Mouse (Mus musculus) brain, adult 2 months (tissue): ENCODE measurements around the gene Ganc.
A peak's percentile ranks its signal among the peaks of the same experiment; 100 is the strongest.

ENCODE experiments used
- DNase-seq: peaks from one replicate; pipeline ENCODE4 v3.0.0; 2011; ENCODE audit warnings: low read depth, low spot score

Ganc gene

DNA sequence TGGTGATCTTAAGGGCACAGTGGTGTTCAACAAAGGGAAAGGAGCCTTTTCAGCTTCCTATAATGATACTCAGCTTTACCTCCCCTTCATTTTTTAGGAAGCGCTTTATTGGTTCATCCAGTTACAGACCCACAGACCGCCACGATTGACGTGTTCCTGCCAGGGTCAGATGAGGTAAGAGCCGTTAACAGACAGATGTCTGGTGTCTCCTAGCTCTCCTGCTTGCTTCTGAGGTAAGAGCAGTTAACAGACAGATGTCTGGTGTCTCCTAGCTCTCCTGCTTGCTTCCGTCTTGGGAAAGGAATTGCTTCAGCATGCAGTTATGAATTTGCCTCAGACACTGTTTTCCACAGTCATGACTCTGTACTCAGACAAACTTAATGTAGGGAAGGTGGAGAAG, 47.0 kb downstream of the Ganc start:
- DNase-seq, result no peak

DNA sequence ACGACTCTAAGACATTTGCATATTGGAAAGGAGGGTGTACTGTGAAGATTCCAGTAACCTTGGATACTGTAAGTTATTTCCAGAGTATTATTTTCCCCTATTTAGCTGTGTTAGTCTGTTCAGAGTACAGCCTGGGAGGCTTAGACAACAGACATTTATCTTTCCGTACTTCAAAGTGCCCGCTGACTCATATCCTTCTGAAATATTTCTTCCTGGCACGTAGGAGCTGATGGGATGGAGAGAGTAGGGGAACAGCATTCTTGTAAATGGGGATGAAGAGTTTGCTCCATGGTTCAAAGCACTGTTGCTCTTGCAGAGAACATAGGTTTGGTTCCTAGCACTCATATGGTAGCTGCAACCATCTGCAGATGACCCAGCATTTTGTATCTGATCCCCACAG, 48.9 kb downstream of the Ganc start:
- DNase-seq, result peak; percentile 24

DNA sequence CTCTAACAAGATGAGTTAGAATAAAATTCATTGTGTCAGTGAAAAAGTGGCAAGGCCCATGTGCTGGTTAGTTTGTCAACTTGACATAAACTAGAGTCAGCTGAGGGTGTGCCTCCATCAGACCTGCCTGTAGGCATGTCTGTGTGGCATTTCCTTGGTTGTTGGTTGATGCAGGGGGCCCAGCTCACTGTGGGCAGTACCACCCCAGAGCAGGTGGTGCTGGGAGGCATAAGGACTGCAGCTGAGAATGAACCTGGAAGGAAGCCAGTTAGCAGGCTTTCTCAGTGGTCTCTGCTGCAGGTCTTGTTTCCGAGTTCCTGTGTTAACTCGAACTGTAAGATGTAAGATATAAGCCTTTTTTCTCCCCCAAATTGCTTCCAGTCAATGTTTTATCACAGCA, 51.3 kb downstream of the Ganc start:
- DNase-seq, result no peak

DNA sequence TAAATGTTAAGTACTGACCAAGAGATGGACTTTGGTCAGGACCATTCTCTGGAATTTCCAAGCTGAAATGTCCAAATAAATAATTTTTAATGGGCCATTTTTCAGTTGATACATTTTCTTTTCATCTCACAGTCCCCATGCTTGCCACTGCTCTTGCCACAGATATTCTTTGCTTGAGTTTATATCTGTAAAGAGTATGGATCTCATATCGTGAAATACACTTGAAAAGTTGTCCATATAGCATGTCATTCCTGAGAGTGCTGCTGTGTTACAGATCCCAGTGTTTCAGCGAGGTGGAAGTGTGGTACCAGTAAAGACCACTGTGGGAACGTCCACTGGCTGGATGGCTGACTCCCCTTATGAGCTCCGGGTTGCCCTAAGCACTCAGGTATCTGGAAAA, 52.0 kb downstream of the Ganc start, which contains the start of gene Capn3:
Gene Capn3 (plus strand): TSS at position 301 of the 400 bp plus-strand sequence.
- DNase-seq, result no peak

DNA sequence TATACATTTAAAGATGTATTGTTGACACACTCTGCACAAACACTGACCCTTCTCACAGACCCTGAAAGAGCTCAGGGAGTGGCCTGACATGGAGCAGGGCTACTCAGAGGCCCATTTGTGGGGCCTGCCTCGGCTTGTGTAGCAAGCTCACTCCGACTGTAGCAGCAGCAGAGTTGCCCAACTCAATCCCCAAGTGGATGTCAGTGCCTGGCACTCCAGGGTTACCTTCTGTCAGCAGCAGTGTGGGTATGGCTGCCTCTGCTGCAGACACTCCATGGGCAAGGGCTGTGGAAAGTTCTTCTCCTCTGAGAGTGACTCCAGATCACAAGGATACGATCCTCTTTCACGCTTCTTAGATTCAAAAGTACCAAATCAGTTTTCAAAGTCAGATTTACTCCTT, 56.5 kb downstream of the Ganc start:
- DNase-seq, result no peak

DNA sequence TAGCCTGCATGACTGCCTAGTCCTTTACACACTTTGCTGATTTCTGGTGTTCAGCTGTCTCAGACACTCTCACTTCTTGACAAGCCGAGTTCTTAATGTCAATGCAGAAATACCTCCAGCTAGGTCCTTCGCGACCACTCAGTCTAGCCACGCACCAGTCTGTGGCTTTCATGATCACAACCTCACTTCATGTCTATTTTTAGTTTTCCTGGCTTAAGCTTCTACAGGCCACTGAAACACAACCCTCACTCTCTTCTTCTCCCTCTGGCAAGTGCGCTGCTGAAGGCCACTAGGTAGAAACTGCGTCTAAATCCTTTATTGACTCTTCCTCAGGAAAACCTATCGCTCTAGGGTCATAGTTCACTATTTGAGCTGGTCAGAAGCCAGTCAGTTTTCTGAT, 59.6 kb downstream of the Ganc start:
- no peak for DNase-seq

DNA sequence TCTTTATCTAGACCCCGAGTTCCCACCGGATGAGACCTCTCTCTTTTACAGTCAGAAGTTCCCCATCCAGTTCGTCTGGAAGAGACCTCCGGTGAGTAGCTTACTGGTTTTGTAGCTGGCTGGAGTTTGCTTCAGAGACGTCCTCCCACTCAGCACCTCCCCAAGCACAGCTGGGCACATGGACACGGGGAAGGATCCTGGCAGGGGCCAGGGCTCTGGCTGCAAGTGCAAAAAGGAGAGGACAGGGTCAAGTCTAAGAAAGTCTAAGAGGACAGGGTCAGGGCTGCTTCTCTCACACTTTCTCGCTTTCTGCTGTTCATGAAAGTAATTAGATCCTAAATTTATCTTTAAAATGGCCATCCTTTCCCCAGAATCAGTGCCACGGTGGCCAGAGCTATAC, 60.4 kb downstream of the Ganc start:
- DNase-seq, result no peak

DNA sequence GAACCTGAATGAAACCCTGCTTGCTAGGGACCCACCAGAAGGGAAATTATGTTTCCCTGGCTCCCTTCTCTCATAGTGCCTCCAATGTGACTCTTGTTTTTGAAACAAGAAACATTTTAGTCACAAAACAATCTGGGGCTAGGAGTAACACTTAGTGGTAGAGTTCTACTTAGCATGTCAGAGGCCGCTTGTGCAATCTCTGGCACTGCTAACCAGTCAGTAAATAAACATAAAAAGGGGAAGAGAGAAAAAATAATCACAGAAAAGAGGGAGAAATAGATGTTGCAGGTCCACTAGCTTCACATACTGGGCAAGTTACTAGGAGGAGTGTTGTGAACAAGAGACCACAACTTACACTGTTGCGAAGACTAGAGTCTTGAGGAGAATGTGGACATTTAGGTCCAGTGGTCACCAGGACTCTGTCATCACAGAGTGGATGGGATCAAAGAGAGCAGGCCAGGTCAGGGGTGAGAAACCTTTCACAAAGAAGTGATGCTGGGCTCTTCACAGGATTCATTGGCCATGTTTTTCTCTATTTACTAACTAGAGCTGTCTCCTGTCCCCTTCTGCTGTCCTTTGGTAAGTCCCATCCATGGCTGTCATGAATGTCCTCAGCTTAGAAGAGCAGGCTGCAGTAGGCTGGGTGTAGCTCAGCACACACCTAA, 61.2 kb downstream of the Ganc start:
- no peak for DNase-seq

DNA sequence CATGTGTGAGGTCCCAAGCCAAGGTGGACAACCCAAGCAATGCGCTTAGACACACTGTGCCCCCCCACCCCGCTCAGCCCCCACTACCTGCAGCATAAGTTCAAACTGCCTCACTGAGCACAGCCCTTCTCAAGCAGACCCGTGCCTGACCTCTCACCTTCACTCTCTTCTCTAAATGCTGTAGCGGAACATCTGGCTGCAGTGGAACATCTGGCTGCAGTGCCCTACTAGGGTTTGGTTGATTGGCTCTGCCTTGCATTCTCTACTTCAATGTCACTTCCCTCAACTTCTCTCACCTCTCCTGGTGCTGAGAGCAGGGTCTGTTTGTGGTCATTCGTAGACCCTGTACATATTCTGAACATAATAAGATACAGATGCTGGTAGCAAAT, 61.7 kb downstream of the Ganc start:
- no peak for DNase-seq

DNA sequence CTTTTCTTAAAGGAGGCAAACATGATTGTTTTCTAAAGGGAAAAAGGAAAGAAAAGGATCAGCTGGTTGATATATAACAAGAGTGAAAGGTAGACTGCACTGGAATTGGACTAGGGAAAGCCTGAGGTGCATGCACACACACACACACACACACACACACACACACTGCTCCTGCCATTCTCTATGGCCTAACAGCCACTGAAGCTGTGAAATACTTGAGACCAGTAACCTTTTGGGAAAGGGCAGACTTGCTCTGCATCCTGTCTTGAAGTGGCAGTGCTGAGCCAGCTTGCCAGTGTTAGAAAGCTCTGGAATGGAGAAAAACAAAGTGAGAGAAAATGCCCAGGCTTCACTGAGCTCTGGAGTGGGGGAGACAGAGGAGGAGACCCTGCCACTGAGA, 64.3 kb downstream of the Ganc start:
- DNase-seq, result no peak

DNA sequence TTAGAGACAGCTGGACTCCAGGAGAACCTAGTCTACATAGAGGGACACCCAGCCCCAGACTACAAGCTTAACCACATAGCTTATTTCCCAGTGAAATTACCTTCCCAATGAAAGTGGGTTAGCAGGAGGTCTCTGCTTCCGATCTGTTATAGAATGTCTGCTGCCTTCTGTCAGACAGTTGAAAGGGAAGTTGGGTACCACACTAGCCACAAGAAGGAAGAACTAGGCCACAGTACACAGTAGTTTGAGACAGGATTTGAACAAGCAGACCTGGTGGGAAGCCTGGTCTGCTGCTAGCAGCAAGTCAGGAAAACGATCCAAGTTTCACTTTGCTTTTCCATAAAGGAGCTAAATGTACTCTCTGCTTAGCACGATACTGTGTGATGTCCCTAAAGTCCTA, 65.5 kb downstream of the Ganc start:
- no peak for DNase-seq

DNA sequence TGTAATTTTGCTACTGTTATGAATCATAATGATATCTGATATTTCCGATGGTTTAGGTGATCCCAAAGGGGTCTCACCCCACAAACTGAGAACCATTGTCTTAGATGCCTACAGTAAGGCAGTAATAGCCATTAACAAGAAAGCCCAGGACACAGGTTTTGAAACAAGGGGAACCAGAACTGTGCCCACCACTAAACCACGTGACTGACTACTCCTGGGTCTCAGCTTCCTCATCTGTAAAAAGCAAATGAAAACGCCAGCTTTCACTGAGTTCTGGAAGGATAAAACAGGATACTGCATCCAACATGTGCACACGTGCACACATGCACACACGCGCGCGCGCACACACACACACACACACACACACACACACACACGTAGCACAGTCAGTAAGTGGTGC, 66.0 kb downstream of the Ganc start:
- no peak for DNase-seq

DNA sequence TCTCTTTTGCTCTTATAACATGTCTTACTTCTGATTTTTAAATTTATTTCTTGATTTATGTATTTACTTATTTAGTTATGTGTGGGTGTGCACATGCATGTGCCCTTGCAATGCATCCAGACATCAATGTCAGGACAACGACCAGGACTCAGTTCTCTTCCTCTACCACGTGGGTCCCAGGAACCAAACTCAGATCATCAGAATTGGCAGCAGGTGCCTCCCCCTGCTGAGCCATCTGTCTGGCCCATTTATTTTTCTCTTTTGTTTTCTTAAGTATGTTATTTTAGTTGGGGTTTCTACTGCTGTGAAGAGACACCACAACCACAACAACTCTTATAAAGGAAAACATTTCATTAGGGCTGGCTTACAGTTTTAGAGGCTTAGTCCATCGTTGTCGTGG, 67.2 kb downstream of the Ganc start:
- DNase-seq, result peak; percentile 33

DNA sequence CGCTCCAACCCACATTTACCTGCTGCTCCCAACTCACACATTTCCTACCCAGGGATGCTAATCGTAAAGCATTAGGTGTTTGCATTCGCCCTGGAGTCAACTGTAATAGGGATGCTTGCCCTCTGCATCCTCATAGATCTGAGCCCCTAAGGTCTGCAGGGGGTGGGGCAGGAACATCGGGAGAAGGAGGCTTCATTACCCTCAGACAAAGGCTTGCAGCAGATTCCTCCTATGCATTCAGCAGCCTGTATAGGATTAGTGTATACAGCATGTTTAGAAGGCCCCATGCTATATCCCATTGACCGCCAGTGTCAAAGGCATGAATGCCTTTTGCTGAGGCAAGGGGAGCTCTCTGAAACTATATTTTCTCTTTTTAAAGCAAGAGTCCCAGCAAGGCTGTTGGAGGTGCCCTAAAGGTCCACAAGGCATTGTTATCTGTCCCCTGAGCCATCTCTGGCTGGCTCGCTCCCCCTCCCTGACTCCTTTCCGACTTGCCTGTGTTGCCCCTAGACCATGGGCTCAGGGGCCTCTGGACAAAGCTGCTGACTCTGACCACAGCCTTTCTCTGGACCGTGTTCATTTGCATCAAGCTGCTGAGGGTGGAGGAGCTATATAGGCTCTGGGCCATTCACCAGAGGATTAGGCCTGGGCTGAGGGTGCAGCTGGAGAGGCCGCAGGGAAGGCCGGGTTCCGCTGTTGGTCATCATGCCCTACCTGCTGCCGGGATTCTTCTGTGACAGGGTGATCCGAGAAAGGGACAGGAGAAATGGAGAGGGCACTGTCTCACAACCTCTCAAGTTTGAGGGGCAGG, 72.8 kb downstream of the Ganc start:
- DNase-seq, result no peak

DNA sequence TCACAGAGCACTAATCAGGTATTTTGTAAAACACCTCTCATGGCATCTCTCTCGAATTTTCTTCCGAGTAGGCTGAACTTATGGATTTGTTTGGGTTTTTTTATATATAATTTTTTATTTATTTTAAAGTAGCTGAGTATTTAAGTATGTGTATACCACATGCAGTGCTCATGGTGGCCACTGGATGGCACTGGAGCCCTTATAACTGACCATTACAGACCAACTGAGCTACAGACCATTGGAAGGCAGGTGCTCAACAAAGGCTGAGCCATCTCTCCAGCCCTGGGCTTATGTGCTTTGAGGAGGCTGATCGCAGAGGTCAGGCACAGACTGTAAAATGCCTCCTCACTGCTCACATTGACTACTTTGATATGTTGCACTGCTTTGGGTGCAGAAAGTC, 74.9 kb downstream of the Ganc start:
- peak; percentile 77 for DNase-seq

DNA sequence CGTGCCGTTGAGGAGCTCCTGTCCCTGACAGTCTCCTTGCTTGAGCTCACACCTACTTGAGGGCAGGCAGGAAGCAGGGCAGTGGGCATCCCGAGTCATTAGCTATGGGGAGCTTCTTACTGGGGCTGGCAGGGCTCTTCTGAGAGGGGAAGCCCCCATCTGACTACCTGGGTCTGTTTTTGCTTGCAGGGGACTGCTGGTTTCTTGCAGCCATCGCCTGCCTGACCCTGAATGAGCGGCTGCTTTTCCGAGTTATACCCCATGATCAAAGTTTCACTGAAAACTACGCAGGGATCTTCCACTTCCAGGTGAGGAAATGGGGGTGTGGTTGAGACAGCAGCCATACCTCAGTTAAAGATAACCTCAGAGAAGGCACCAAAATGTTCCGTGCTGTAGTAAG, 78.2 kb downstream of the Ganc start:
- no peak for DNase-seq

DNA sequence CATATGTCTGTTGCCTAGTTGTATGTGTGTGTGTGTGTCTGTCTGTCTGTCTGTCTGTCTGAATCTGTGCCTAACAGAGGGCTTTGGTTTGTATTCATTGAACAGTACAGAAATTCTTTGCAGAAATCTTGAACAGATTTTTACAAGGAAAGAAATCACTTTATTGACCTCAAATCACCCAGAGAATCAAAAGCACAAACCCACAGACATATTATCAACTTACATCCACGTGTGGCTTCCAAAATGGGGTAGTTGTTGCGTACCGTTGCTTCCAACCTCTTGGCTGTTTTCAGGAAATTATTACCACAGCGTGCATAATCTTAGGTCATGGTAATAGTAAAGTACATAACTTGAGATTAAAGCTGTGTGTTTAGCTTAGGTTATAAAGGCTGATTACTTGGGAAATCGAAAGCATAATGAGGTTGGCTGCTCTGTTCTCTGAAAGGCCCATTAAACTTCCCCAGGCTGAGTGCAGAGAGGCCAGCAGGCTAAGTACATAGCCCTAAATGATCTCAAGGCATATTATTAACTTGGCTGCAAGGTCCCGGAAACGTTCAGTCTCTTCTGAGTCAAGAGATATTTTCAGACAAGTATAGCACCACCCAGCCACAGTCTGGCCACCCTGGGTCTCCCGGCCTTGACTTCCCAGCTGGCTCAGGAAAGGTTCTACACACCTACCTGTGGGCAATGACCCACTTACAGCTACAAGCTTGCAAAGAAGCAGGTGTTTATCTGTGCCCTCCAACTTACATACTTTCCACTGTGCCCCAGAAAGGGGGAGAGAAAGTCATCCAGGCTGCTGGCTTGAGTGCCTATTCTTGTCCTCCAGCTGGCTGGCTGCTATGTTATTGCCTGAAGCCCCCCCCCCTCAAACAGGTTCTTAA, 79.1 kb downstream of the Ganc start:
- DNase-seq, result peak; percentile 27

DNA sequence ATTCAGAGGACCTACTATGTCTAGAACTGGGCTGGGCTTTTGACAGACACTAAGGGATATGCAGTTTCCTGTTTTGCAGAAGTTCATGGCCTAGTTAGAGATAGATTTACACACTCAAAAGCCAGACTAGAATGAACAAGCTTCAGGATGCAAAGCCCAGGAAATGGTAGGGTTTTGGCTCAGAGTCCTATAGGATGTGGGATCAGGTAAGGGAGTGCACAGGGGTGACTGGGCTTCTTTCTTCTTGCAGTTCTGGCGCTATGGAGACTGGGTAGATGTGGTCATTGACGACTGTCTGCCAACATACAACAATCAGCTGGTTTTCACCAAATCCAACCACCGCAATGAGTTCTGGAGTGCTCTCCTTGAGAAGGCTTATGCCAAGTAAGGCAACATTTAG, 80.5 kb downstream of the Ganc start:
- DNase-seq, result no peak

DNA sequence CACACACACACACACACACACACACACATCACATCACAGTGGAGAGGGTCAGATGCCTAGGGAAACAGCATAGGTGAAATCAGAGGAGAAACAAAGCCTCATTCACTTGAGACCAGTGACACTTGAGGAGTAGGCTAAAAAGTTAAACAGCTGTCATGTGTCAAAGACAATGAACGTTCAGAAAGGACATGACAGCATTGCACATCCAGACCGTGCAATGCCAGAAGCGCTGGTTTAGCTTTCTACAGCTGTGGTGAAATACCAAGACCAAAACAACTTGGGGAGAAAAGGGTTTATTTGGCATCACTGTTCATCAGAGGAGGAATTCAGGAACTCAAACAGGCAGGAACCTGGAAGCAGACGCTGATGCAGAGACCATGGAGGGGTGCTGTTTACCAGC, 89.6 kb downstream of the Ganc start:
- no peak for DNase-seq

DNA sequence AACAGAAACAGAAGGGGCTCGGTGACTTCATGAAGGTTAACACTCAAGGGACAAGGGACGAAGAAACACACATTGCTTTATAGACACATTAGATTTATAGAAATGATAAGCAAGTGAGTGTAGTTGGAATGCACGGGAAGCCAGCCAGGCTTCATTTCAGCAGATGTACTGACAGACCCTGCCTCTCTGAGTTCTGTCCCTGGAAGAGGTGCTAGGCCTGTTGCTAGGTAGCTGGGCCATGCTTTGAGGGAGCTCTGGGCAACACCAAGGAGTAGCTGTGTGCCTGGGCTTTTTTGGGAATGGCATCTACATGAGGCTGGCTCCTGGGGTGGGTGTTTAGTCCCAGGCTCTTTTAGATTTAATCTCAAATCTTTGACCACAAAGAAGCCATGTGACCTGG, 92.8 kb downstream of the Ganc start:
- DNase-seq, result peak; percentile 66

DNA sequence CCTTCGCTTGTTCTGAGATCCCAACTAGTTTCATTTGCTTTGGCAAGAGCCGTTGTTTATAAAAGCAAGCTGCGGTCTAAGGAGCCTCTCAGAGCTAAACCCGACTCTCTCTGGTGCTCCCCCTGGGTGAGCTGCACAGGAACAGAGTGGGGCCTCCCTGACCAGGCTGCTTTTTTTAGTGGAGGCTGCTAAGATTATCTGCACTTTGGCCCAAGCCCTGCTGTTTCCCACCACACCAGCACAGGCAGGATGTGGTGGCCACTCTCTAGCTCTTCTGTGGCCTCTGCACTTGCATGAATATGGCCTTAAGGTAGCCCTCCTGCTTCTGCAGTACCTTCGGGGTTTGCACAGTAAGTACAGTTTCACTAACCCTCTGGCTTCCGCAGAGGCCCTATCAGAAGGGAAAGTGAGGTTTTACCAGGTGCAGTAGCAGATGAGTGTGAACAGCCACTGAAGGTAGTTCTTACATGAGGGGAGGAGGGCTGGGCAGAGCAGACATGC, 96.3 kb downstream of the Ganc start:
- DNase-seq, result no peak
